Mouse (Mus musculus) lung, adult 2 months (tissue): Measurements from ENCODE around the gene Capn7. TPM values are rescaled to one million over a fixed set of nuclear protein-coding genes. Genes with fewer than 3 reads are reported as not detected.

Source experiments
- DNase-seq: peaks from one replicate; pipeline ENCODE4 v3.0.0; 2022
- H3K4me1 ChIP-seq: fragments of 200-500 bp; 2 replicates; pipeline ENCODE4 v1.6.1; 2011; ENCODE audit warnings: low read length; ENCODE audit not compliant: control insufficient read depth, insufficient read depth
- H3K4me3 ChIP-seq: fragments of 200-500 bp; replicated peaks from 2 replicates; pipeline ENCODE3; 2011; ENCODE audit warnings: low read depth, mild to moderate bottlenecking, control low read depth, low read length; ENCODE audit errors: extremely low read depth
- CTCF ChIP-seq: fragments of 200-500 bp; IDR thresholded peaks from 2 replicates; pipeline ENCODE4 v1.5.1; 2011; ENCODE audit warnings: mild to moderate bottlenecking, low read length, control low read depth; ENCODE audit not compliant: insufficient read depth
- POLR2A ChIP-seq: fragments of 200-500 bp; IDR thresholded peaks from 2 replicates; pipeline ENCODE4 v1.6.1; 2011; ENCODE audit warnings: low read depth, mild to moderate bottlenecking, control low read depth, low read length, borderline replicate concordance; ENCODE audit errors: extremely low read depth
- WGBS: fragments of 180-500 bp; shearing (Covaris S2); methylation state at CpG from one replicate; pipeline ENCODE4 v1.1.7; 2018; 5-methylcytosine and 5-hydroxymethylcytosine counted together
- polyA plus RNA-seq: library from polyadenylated mRNA; depleted of rRNA; stranded (reverse); fragments of >200 nt; gene quantifications from 2 replicates; pipeline ENCODE4 v1.2.3, GENCODE M21; 2012

Capn7 gene
- polyA plus RNA-seq, 1 experiment, result 12.2 TPM

GRCm38 (mm10) chr14:31343241-31343640 is 6.8 kb downstream of the Capn7 start:
- DNase-seq, result no peak
- 62% methylated on average over 8 of the region's 8 CpGs for WGBS
- no peaks in the 10 kb centered on the region for H3K4me1 ChIP-seq
- TF ChIP-seq CTCF (no peak), POLR2A (no peak)
- no peak overlapping the region for H3K4me3 ChIP-seq

GRCm38 (mm10) chr14:31345367-31345766 is 8.9 kb downstream of the Capn7 start:
- WGBS, result 80% methylated on average over 1 of the region's 1 CpGs
- DNase-seq, result no peak
- no peaks in the 10 kb centered on the region for H3K4me1 ChIP-seq
- H3K4me3 ChIP-seq, result no peak overlapping the region
- TF ChIP-seq CTCF (no peak), POLR2A (no peak)

- WGBS, result 86% methylated on average over 2 of the region's 2 CpGs
- no peak for DNase-seq
- TF ChIP-seq POLR2A (no peak), CTCF (no peak)
- Histone ChIP-seq H3K4me3 (no peak overlapping the region), H3K4me1 (no peaks in the 10 kb centered on the region)
These were observed 25.8 kb downstream of the Capn7 start for GRCm38 (mm10) chr14:31362236-31362635.

- WGBS, result 94% methylated on average over 4 of the region's 4 CpGs
- DNase-seq, result no peak
- Histone ChIP-seq H3K4me3 (no peak overlapping the region), H3K4me1 (no peaks in the 10 kb centered on the region)
- no peak for TF ChIP-seq POLR2A
- no peak for TF ChIP-seq CTCF
These were observed 28.2 kb downstream of the Capn7 start for GRCm38 (mm10) chr14:31364589-31364988.

DNA sequence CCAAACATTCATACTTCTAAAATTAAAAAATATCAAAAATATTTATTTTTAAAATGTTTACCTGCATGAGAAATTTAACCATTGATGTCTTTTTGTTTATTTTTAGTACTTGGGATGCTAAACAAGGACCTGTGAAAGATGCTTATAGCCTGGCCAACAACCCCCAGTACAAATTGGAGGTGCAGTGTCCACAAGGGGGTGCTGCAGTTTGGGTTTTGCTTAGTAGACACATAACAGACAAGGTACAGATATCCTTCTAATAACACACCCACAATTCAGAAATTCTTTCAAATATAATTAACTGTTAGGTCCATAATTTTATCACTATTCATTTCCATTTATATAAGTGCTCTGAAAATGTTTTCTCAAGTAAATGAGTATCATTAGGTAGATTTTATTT is 28.9 kb downstream of the Capn7 start:
- peak; percentile 59 for DNase-seq
- no peak for TF ChIP-seq POLR2A
- TF ChIP-seq CTCF, result peak; percentile 52
- no peaks in the 10 kb centered on the region for H3K4me1 ChIP-seq
- no peak overlapping the region for H3K4me3 ChIP-seq

DNA sequence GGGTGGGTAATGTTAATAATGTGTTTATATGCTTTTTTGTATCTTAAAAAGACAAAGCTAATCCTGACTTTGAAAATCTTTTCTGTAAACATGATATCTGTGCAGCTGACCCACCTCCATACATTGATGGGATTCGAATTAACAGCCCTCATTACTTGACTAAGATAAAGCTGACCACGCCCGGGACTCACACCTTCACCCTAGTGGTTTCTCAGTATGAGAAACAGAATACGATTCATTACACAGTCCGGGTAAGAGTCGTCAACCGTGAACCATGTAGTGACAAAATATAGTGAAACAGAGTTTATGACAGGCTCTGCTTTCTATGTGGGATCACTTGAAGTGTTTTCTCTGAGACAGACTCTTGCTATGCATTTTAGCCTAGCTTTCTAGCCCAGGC is 31.5 kb downstream of the Capn7 start:
- no peak for DNase-seq
- WGBS, result 85% methylated on average over 7 of the region's 7 CpGs
- H3K4me1 ChIP-seq, result no peaks in the 10 kb centered on the region
- H3K4me3 ChIP-seq, result no peak overlapping the region
- TF ChIP-seq CTCF (no peak), POLR2A (no peak)

GRCm38 (mm10) chr14:31369377-31369776 is 32.9 kb downstream of the Capn7 start:
- TF ChIP-seq POLR2A (no peak), CTCF (no peak)
- DNase-seq, result no peak
- WGBS, result 71% methylated on average over 3 of the region's 3 CpGs
- no peak overlapping the region for H3K4me3 ChIP-seq
- H3K4me1 ChIP-seq, result no peaks in the 10 kb centered on the region

DNA sequence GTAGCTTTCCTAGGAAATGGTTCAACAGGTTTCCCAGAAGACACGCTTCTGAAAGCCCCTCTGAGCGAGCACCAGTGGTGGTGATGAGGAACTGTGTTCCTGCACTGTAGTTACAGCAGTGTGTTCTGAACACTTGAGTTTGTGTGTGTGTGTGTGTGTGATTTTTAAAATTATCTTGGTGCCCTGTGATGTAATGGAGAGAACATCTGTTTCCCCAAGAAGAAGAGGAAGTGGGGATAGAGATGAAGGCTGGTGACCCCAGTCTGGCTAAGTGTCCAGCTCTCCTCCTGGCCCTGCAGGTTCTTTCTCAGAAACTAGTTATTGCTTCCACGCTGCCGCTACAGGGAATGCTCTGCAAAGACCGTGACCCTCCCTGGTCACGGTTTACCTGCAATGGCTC is 38.0 kb downstream of the Capn7 start:
- H3K4me3 ChIP-seq, result no peak overlapping the region
- no peak for DNase-seq
- 83% methylated on average over 6 of the region's 6 CpGs for WGBS
- no peaks in the 10 kb centered on the region for H3K4me1 ChIP-seq
- TF ChIP-seq CTCF (no peak), POLR2A (no peak)

DNA sequence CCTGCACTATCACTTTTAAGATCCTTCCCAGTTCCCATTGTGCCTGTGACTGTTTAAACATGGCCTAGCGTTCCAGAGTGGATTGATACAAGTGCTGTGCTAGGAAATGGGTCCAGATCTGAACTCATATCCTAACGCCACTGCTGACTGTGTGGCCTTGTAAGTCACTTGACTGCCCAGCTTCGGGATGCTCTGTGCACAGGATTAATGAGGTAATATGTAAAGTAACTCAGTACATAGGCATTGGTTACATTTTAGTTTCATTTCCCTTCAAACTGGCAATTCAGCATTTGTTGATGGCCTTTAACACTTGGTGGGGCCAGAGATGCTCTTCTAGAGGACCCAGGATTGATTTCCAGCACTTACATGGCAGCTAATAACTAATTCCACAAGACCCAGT is 39.9 kb downstream of the Capn7 start:
- no peak for DNase-seq
- 77% methylated on average over 3 of the region's 3 CpGs for WGBS
- Histone ChIP-seq H3K4me3 (no peak overlapping the region), H3K4me1 (no peaks in the 10 kb centered on the region)
- TF ChIP-seq POLR2A (no peak), CTCF (no peak)

- TF ChIP-seq CTCF (no peak), POLR2A (no peak)
- whole genome bisulfite sequencing, result 81% methylated on average over 8 of the region's 8 CpGs
- H3K4me1 ChIP-seq, result peaks cover 20% of the 10 kb centered on the region
- no peak overlapping the region for H3K4me3 ChIP-seq
- no peak for DNase-seq
These were observed 45.8 kb downstream of the Capn7 start for GRCm38 (mm10) chr14:31382276-31382675.
